Comparison of ENCODE assay signal across 17 mouse cellular contexts in the genomic region with DNA sequence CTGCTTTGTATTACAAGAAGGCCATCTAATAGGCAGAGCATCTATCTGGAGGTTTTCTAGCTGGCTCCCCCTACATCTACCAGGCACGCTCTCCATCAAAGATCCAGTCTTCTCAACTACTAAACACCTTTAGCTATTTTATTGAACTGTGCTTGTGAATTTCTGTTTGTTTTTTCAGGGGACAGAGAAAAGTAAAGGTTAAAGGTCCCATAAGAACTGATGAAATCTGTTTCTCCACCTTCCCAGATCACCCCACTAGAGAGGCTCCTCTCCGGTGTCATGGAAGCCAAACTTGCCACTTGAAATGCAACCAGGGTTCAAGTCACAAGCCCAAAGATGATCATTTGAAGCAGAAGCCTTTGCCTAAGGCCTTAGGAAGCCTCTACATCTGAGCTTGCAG. TPM values are rescaled to one million over a fixed set of nuclear protein-coding genes. Genes with fewer than 3 reads are reported as not detected.
"Had no signal": no experiment of that assay in that cellular context is flagged by ENCODE, and none has a peak within 500 bp of the region (broad histone marks: within the 10 kb centered on the region; RNA-seq: fewer than 3 reads in every experiment).

No protein-coding gene starts in this region.

- H3K9ac ChIP-seq: neural tube, embryonic 13.5 days; neural tube, embryonic 15.5 days; stomach, embryonic 15.5 days had no signal

- H3K27me3 ChIP-seq: neural tube, embryonic 13.5 days had no signal

- H3K4me2 ChIP-seq: neural tube, embryonic 13.5 days; neural tube, embryonic 15.5 days; stomach, embryonic 15.5 days had no signal

- DNase-seq: retina, postnatal 1 day; right cerebral cortex, adult 18-20 months; right cerebral cortex, postnatal 14 days; right cerebral cortex, postnatal 25 days; right cerebral cortex, postnatal 4 days; spleen, adult 18-20 months; thymus, adult 18-20 months; thymus, adult 2 months; thymus, postnatal 14 days; thymus, postnatal 25 days; thymus, postnatal 36 days; thymus, postnatal 4 days had no signal

- H3K4me3 ChIP-seq: neural tube, embryonic 13.5 days; neural tube, embryonic 15.5 days; stomach, embryonic 15.5 days had no signal

- H3K4me1 ChIP-seq: stomach, embryonic 15.5 days had no signal

- H3K36me3 ChIP-seq: neural tube, embryonic 13.5 days; neural tube, embryonic 15.5 days; stomach, embryonic 15.5 days had no signal

- H3K27ac ChIP-seq: neural tube, embryonic 13.5 days; neural tube, embryonic 15.5 days; stomach, embryonic 15.5 days; stomach, postnatal 0 days had no signal

- H3K9me3 ChIP-seq: neural tube, embryonic 13.5 days; neural tube, embryonic 15.5 days; stomach, embryonic 15.5 days had no signal

RNA-seq across cellular contexts. Expression of a gene that starts 2.6 kb away (rescaled TPM):
- total RNA-seq: neutrophil, adult 5-6 weeks had no signal
